Mouse (Mus musculus) small intestine, adult 2 months (tissue): Measurements from ENCODE around the gene Epdr1. TPM values are rescaled to one million over a fixed set of nuclear protein-coding genes. Genes with fewer than 3 reads are reported as not detected.
"Not testable (repeated sequence)": the region's sequence is repeated elsewhere in the genome, so short reads cannot be mapped to it uniquely, and the experiment has no call there.

Experiments
- H3K27ac ChIP-seq: fragments of 200-500 bp; 2 replicates; pipeline ENCODE4 v1.5.1; 2012; ENCODE audit warnings: low read depth, low read length, control low read depth, inconsistent platforms; ENCODE audit not compliant: insufficient read depth
- H3K27me3 ChIP-seq: fragments of 200-500 bp; 2 replicates; pipeline ENCODE4 v1.6.1; 2012; ENCODE audit warnings: mild to moderate bottlenecking, moderate library complexity, low read length, inconsistent platforms; ENCODE audit not compliant: control insufficient read depth, insufficient read depth
- H3K36me3 ChIP-seq: fragments of 200-500 bp; 2 replicates; pipeline ENCODE4 v1.6.1; 2012; ENCODE audit warnings: mild to moderate bottlenecking, low read length, control low read depth, inconsistent platforms; ENCODE audit not compliant: control insufficient read depth, insufficient read depth
- H3K4me1 ChIP-seq: fragments of 200-500 bp; 2 replicates; pipeline ENCODE4 v1.6.1; 2012; ENCODE audit warnings: low read length, inconsistent platforms, mixed read lengths; ENCODE audit not compliant: control insufficient read depth, insufficient read depth, insufficient read length
- H3K4me3 ChIP-seq: fragments of 200-500 bp; 2 replicates; pipeline ENCODE4 v1.5.1; 2012; ENCODE audit warnings: low read depth, mild to moderate bottlenecking, control low read depth, inconsistent platforms, low read length, moderate library complexity
- CTCF ChIP-seq: fragments of 200-500 bp; IDR thresholded peaks from 2 replicates; pipeline ENCODE4 v1.5.1; 2012; ENCODE audit warnings: low read depth, mild to moderate bottlenecking, control low read depth, inconsistent platforms, low read length, moderate library complexity, mixed read lengths; ENCODE audit not compliant: insufficient replicate concordance, insufficient read length; ENCODE audit errors: extremely low read depth
- POLR2A ChIP-seq: fragments of 200-500 bp; IDR thresholded peaks from 2 replicates; pipeline ENCODE4 v1.6.1; 2012; ENCODE audit warnings: low read depth, mild to moderate bottlenecking, control low read depth, inconsistent platforms, low read length, moderate library complexity
- WGBS: fragments of 180-500 bp; shearing (Covaris S2); methylation state at CpG from one replicate; pipeline ENCODE4 v1.1.7; 2018; 5-methylcytosine and 5-hydroxymethylcytosine counted together
- polyA plus RNA-seq: library from polyadenylated mRNA; depleted of rRNA; stranded (reverse); fragments of >200 nt; gene quantifications from 2 replicates; pipeline ENCODE4 v1.2.3, GENCODE M21; 2012

Gene Epdr1
- polyA plus RNA-seq, 1 experiment, result 3.7 TPM

DNA sequence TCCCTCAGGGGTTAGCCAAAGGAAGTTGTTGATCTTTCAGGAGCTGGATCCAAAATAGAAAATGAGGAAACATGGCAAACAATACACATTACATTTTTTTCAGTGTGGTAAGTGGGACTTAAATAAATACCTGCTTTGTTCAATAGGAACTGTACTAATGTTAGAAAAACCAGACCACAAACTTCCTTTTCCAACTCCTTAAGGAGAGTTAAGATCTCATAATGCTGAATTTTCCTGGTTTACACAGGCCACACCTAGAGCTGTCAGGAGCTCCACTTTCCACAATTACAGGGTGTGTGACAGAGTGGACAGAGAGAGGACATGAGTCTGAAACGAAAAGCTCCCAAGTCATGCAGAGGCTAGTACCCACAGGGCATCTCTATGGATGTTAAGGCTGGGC is 16.0 kb downstream of the Epdr1 start:
- WGBS, result 27% methylated on average over 1 of the region's 1 CpGs
- Histone ChIP-seq H3K4me1 (no peaks in the 10 kb centered on the region), H3K27me3 (no peaks in the 10 kb centered on the region), H3K27ac (no peak overlapping the region), H3K4me3 (no peak overlapping the region), H3K36me3 (no peaks in the 10 kb centered on the region)
- TF ChIP-seq POLR2A, result no peak
- TF ChIP-seq CTCF, result no peak

DNA sequence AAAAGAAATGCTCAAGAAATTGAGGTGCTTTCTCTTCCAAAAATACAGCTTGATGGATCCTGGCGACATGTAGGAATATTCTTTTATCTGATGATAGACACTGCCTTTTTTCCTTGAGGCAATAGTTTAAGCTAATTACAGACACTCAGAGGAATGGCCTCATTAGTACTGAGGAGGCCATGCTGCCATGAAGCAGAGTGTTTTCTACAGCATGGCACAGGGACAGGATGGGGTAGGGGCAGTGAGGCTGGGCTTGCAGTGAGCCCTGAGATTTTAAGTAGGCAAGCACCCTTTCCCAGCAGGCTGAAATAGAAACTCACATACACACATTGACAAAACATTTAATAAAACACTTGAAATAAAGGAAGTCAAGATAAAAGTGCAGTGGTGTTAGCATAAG is 17.2 kb downstream of the Epdr1 start:
- H3K4me3 ChIP-seq, result no peak overlapping the region
- no peaks in the 10 kb centered on the region for H3K27me3 ChIP-seq
- 68% methylated on average over 1 of the region's 1 CpGs for WGBS
- TF ChIP-seq CTCF (no peak), POLR2A (no peak)
- H3K4me1 ChIP-seq, result no peaks in the 10 kb centered on the region
- no peaks in the 10 kb centered on the region for H3K36me3 ChIP-seq
- H3K27ac ChIP-seq, result no peak overlapping the region

DNA sequence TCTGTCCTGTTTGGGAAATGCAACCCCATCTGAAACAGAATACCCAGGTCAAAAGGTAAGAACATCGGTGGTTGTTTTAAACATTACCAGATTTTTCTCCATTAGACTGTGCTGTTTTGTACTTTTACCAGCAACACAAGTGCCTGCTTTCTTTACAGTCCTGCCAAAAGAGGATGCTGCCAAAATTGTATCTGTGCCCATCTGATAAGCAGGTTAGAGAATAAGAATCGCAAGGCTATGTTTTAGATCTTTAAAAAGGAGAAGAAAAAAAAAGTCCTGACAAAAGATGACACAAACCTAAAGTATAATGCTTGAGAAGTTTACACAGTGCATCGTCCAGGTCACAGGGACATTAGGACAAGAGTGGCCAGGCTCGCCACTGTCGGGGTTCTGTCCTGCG is 20.5 kb downstream of the Epdr1 start:
- Histone ChIP-seq H3K4me3 (no peak overlapping the region), H3K27ac (no peak overlapping the region), H3K36me3 (no peaks in the 10 kb centered on the region), H3K4me1 (no peaks in the 10 kb centered on the region), H3K27me3 (no peaks in the 10 kb centered on the region)
- no peak for TF ChIP-seq CTCF
- TF ChIP-seq POLR2A, result no peak
- WGBS, result 76% methylated on average over 6 of the region's 6 CpGs

DNA sequence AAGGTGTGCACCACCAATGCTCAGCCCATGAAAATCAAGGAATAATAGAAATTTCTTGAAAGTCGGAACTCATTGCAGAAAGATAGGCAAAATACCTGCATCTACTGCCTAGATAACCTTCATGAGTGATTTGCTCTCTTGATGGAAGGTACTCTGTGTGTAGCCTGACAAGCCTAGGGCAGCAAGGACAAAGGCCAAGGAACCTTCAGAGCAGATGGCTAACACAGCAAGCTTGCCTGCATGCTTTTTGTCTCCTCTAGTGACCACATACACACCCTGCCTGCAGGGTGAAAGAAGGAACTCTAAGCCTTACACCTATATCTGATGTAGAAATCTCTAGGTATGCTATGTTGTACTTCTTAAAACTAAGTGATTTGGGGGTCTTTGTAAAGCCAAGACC is 24.6 kb downstream of the Epdr1 start:
- no peak overlapping the region for H3K27ac ChIP-seq
- H3K27me3 ChIP-seq, result no peaks in the 10 kb centered on the region
- H3K36me3 ChIP-seq, result no peaks in the 10 kb centered on the region
- no peaks in the 10 kb centered on the region for H3K4me1 ChIP-seq
- WGBS, result 92% methylated on average over 1 of the region's 1 CpGs
- H3K4me3 ChIP-seq, result no peak overlapping the region
- TF ChIP-seq POLR2A (no peak), CTCF (no peak)

DNA sequence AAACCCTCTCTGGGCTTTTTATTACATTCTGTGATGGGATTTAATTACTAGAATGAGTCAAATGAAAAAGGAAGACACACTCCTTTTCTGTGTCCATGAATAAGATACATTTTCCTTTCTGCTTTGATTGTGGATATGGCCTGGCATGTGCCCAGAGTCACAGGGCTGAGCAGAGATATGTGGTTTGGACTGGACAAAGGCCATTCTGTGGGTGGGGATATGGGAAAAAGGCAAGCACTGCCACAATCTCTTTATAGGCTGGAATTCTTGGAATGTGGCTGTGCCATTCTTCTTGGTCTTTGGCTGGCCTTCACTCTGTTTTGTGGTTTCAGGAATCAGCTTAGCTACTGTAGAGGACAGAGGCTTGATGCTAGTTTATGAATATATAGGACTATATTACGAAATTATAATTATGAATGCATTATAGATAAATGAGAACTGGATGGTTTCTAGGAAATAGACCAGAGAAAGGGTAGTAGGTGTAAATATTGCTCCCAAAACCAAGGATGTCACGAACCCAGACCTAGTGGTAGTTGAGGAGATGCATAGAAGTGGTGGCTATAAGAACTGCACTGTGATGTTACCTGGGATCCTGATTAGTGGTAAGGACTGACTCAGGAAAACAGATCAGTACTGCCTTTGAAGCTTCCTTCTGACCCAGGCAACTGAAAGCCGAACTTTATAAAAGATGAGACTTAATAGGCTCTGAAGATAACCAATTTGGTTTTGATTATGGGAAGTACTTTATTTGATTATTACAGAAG is 28.5 kb downstream of the Epdr1 start:
- Histone ChIP-seq H3K36me3 (no peaks in the 10 kb centered on the region), H3K27ac (no peak overlapping the region), H3K4me1 (no peaks in the 10 kb centered on the region), H3K4me3 (no peak overlapping the region), H3K27me3 (no peaks in the 10 kb centered on the region)
- 88% methylated on average over 3 of the region's 3 CpGs for WGBS
- no peak for TF ChIP-seq CTCF
- TF ChIP-seq POLR2A, result no peak

DNA sequence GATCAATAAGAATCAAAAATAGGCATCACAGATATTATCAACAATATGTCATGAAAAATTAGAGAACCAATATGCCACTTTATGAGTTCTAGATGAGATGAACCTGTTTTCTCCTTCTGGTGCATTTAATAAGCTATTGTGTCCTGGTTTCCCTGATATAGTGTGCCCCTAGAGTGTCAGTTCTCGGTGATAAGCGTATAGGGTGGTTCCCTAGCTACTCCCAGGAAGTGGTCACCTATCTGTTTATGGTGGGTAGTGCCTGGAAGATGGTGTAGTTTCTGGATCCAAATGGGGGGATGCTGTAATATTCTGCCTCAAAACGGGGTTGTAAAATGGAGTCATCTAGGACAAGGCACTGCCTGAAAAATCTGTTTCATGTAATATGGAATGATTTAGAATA is 43.8 kb downstream of the Epdr1 start:
- Histone ChIP-seq H3K4me1 (no peaks in the 10 kb centered on the region), H3K4me3 (no peak overlapping the region), H3K36me3 (no peaks in the 10 kb centered on the region), H3K27ac (no peak overlapping the region), H3K27me3 (no peaks in the 10 kb centered on the region)
- WGBS, result 66% methylated on average over 3 of the region's 3 CpGs
- no peak for TF ChIP-seq POLR2A
- no peak for TF ChIP-seq CTCF

DNA sequence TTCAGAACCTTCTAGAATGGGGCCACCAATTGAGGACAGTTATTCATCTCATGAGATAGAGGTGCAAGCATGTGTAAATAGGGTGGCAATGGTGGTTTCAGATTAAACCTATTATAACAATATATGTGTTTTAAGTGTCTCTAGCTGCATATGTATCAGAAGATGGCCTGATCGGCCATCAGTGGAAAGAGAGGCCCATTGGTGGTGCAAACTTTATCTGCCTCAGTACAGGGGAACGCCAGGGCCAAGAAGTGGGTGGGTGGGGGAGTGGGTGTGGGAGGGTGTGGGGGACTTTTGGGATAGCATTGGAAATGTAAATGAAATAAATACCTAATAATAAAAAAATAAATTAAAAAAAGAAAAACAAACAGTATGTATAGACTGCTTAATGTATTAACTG is 45.0 kb downstream of the Epdr1 start:
- H3K4me1 ChIP-seq, H3K27ac ChIP-seq, H3K27me3 ChIP-seq, H3K36me3 ChIP-seq, H3K4me3 ChIP-seq: not testable (repeated sequence)
- WGBS, result 84% methylated on average over 2 of the region's 2 CpGs

DNA sequence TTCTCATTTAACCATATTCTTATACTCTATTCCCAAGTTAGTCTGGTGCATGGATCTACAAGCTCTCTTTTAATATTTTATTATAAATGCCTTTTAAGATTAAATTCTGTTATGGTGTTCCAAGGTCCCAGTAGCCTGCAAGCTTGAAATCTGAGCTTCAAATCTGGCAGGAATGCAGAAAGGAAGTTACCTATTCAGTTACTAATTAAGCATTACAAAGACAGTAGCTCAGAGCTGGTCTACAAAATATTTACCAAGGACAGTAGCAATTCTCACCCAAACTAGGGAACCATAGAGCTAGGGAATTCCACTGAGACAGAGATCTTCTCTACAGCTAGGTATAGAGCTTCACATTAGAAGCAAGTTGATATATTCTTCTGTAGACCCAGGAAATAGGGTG is 49.6 kb downstream of the Epdr1 start:
- not testable (repeated sequence) for H3K4me1 ChIP-seq, H3K36me3 ChIP-seq, H3K27me3 ChIP-seq, H3K4me3 ChIP-seq, H3K27ac ChIP-seq
